Mouse (Mus musculus) large intestine, adult 2 months (tissue): ENCODE data around the gene Plekho2. TPM values are rescaled to one million over a fixed set of nuclear protein-coding genes. Genes with fewer than 3 reads are reported as not detected.
A peak's percentile ranks its signal among the peaks of the same experiment; 100 is the strongest.

Experiments
- DNase-seq: peaks from one replicate; pipeline ENCODE4 v3.0.0-alpha.2; 2012; ENCODE audit warnings: low read depth, low spot score
- WGBS: fragments of 180-500 bp; shearing (Covaris S2); methylation state at CpG from one replicate; pipeline ENCODE4 v1.1.7; 2018; 5-methylcytosine and 5-hydroxymethylcytosine counted together
- polyA plus RNA-seq: library from polyadenylated mRNA; depleted of rRNA; stranded (reverse); fragments of >200 nt; gene quantifications from 2 replicates; pipeline ENCODE4 v1.2.3, GENCODE M21; 2012

Plekho2 gene
- polyA plus RNA-seq, 1 experiment = 13.0 TPM

- no peak for DNase-seq
- 78% methylated on average over 4 of the region's 4 CpGs for WGBS
Measured at GRCm38 (mm10) chr9:65536491-65536890, 43.3 kb downstream of the Plekho2 start.

DNA sequence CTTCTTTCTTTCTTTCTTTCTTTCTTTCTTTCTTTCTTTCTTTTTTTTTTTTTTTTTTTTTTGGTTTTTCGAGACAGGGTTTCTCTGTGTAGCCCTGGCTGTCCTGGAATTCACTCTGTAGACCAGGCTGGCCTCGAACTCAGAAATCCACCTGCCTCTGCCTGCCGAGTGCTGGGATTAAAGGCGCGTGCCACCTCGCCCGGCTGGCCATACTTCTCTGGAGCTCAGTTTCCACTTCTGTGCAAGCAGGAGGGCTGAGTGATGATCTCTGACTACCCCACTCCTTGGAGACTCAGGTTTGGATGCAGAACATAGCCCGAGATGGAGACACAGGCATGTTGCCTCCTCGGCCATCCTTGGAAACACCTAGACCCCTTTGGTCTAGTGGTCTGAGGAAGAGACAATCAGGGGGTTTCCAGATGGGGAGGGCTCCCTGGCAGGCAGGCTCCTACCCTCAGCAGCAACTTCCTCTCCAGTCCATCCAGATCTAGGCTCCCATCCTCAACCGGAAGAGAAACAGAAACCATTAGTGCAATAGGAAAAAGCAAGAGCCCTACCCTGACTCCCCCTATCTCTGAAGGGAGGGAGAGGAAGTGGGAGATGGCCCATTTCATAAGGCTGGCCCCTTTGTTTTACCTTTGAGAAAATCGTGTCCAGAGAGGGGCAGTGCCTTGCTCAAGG is 43.9 kb downstream of the Plekho2 start:
- no peak for DNase-seq
- 74% methylated on average over 11 of the region's 11 CpGs for WGBS

DNA sequence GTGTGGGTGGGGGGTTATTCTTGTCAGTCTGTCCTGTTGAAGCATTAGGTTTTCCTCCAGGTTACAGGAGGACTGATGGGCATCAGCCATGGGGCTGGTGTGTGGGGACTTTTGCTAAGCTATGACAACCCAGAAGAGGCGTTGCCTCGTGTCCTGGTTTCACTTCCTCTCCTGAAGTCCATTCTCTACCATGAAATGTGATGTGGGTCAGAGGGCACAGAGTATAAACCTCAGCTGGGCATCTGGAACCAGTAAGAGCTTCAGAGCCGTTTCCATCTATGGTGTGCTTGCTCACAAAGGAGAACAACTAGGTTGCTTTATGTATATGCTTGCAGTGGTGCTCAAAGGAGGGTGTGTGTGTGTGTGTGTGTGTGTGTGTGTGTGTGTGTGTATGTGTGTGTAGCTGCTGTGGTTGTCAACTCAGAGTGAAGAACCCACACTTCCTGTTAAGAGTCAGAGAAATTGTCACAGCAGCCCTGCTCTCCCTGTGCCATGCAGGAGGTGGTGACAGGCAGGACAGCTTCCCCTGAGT is 44.6 kb downstream of the Plekho2 start:
- no peak for DNase-seq
- WGBS = 26% methylated on average over 3 of the region's 3 CpGs

DNA sequence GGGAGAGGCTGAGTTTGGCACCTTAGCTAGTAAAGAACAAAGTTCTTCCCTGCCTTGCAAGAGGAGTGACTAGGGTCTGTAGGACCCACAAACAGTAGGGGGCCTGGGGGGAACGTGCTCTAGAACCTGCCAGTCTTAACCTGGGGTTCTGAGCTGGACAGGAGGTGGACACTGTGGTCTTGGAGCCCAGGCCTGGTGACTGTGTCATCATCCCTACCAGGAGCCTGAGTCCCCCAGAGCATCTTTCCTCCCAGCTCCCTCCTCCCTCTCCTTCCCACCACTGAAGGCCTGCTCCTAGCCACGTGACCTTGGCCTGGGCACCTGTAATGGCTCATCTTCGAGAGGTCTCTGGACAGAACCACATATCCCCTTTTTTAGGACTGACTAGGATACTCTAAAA is 45.7 kb downstream of the Plekho2 start:
- DNase-seq = no peak
- WGBS = 94% methylated on average over 3 of the region's 3 CpGs

DNA sequence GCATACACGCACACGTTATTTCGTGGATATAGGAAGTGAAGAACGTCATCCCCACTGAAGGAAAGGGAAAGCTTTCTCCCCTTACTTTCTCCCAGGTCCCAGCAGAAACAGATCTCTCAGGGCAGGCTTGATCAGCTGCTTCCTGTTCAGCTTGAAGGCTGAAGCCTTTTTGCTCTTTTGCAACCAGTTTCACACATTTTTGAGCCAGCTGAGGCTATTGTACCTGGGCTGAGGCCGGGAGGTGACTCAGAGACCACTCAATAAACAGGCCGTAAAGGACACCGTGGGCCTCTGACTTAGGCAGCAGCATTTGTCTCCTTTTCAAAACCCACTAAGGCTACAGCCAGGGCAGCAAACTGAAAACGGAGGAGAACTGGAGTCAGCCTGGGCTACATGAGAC is 46.9 kb downstream of the Plekho2 start:
- WGBS = 46% methylated on average over 8 of the region's 8 CpGs

GRCm38 (mm10) chr9:65531283-65531682 is 48.6 kb downstream of the Plekho2 start:
- WGBS = 91% methylated on average over 5 of the region's 5 CpGs
- DNase-seq = no peak

More for the DNA sequence above, 46.9 kb downstream of the Plekho2 start:
- DNase-seq = no peak

GRCm38 (mm10) chr9:65529659-65530058 is 50.2 kb downstream of the Plekho2 start:
- no peak for DNase-seq

DNA sequence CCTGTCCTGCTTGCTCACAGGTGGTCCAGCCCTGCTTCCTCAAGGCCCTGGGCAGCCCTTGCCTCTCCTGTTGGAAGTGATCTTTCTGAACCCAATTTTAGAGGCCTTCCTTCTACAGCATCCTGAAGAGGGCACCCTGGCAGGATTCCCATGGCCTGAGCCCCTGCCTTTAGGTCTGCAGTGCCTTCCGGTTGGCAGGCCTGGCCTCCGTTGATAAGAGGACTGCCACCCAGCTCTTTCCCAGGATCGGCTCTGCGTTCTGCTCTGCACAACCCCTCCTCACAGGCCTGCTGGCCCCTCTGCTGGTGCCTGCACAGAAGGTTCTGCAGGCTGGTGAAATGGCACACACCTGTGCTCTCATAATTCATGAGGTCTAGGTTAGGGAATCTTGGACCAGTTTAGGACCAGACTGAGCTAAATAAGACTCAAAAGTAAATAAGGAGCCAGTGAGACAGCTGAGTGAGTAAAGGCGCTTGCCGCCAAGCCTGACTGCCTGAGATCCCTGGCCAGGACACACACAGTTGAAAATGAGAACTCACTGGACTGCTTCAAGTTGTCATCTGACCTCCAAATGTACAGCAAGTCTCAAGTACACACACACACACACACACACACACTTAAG is 51.3 kb downstream of the Plekho2 start:
- WGBS = 72% methylated on average over 6 of the region's 6 CpGs
- DNase-seq = no peak

More at GRCm38 (mm10) chr9:65529659-65530058, 50.2 kb downstream of the Plekho2 start:
- WGBS = 78% methylated on average over 8 of the region's 8 CpGs

DNA sequence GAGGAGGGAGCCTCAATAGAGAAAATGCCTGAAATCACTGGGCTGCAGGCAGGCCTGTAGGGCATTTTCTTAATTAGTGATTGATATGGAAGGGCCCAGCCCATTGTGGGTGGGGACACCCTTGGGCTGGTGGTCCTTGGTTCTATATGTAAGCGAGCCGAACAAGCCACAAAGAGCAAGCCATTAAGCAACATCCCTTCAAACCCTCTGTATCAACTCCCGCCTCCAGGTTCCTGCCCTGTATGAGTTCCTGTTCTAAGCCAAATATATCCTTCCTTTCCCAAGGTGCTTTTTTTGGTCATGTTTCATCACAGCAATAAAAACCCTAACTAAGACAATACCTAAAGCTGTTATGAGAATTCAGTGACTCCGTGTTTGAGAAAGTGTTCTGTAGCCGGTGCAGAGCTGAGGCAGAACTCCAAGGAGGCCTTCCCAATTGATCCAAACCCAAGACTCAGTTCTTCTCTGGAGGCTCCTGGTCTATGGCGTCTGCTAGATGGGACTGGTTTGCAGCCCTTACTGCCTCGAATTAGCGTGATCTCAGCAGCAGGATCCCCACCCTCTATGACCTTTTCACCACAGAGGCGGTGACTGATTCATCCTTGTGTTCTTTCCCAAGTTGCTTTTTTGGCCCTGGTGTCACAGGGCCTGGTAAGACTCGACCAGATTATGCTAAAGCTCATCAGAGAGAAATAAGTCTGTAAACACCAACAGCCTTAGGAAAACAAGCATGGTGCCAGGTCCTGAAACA is 54.2 kb downstream of the Plekho2 start:
- no peak for DNase-seq
- 66% methylated on average over 10 of the region's 10 CpGs for WGBS

GRCm38 (mm10) chr9:65523611-65524364 is 56.1 kb downstream of the Plekho2 start:
- 25% methylated on average over 14 of the region's 14 CpGs for WGBS
- peak; percentile 38 for DNase-seq

DNA sequence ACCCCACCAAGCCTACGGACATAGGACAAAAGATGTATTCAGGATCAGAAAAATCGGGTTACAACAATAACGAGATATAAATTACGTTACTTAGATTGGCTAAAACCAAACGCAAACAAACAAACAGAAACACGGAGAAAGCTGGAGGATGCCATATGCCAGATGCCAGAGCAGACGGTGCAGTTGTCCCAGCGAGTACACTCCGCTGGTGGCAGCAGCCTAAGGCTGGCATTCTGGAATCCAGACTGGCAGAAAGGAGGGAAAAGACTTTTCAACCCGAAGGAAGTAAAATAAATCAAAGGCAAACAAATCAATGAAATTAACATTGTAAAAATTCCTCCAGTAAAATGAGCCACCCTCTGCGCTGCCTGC is 59.3 kb downstream of the Plekho2 start:
- WGBS = 13% methylated on average over 11 of the region's 11 CpGs
- no peak for DNase-seq

DNA sequence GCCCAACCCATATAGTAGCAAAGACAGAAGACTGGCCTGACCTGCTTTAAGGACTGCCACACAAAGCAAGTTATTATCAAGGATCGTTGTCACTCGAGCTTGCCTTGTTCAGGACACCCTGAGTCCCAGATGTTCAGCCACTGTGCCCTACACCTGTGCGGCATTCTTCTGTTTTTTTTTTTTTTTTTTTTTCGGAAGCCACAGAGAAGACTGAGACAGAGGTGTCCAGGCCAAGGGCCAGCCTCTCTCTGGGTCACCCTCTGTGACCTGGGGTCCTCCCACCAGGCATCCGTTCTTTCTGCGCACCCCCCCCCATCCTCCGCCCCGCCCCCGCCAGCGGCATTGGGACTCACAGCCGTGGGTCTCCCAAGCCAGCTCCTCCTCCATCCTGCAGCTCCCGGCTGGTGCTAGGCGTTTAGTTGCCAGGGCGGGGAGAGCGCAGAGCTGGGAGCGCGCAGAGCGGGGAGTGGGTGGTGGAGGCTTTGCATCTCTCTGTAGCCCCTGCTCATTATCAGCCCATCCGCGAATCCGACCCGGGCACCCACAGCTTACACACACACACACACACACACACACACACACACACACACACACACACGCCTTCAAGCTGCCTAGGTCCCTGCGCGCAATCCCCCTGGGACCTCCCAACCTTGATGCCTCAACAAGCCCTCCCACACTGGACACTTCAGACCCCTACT is 59.9 kb downstream of the Plekho2 start, which contains the start of gene Ankdd1a:
Ankdd1a (minus strand) TSS at position 387 of the 698 bp plus-strand sequence.
- no peak for DNase-seq
- 15% methylated on average over 25 of the region's 25 CpGs for WGBS

- WGBS = 82% methylated on average over 3 of the region's 3 CpGs
- DNase-seq = no peak
Measured at GRCm38 (mm10) chr9:65514851-65515261, 65.0 kb downstream of the Plekho2 start.

DNA sequence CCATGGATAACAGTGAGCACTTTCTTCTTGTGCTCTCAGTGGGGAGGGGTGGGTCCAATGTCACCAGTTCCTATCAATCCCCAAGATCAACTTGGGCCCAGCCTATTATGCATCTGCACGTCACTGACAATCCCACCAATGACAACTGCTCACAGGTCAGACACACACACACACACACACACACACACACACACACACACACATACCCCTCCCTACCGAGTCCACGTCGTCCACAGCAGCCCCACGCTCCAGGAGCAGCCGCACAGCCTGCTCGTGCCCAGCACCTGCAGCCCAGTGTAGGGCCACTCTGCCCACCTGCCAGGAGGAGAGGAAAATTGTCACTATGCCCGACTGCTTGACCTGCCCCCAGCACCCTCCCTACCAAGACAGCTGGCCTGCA is 65.4 kb downstream of the Plekho2 start:
- WGBS = 86% methylated on average over 8 of the region's 8 CpGs
- no peak for DNase-seq

DNA sequence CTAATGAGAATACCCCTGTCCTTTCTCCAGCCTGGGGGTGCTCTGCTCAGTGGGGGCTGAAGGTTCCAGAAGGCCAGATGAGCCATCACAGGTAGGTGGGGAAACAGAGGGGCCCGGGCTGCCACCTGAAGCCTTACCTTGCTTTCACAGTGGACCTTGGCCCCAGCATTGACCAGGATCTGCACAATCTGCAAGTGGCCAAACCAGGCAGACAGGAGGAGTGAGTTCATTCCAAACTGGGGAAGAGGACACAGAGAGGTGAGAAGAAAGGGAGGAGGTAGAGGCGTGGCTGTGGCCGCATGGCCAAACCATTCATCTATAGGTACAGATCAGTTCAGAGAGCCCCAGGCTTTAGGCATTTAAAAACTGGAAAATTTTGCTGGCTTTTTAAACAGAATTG is 67.3 kb downstream of the Plekho2 start:
- 39% methylated on average over 3 of the region's 3 CpGs for WGBS
- DNase-seq = no peak

GRCm38 (mm10) chr9:65508449-65508848 is 71.4 kb downstream of the Plekho2 start:
- peak; percentile 11 for DNase-seq
- 19% methylated on average over 7 of the region's 7 CpGs for WGBS

DNA sequence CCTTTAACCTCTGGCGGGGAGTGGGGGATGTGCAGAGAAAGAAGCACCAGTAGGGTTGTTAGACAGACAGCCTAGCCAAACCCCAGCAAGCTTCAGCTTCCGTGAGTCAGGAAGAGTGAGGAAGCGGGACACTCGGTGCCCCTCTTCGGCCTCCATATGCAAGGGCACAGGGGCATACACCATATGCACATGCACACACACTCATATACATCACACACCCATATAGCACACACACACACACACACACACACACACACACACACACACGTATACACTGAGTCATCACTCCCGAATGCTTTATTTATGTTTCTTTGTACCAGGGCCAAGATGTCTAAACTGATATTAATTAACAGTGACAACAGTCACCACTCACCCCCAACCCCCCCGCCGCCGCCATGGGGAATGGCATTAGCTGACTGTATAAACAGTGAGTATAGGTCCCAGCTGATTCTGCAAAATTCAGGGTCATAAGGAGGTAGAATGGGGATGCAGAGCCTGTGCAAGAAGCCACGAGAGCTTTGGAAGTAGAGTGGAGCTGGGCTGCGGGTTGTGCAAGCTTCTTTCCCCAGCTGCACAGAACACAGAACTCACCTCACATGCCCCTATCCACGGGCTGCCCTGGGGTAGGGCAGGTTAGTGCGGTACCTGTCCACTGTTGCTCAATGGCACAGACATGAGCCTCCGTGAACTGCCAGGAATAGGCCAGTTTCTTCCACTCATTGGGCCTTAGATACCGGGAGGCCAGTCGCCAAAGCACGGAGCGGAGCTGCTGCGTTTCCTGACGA is 76.9 kb downstream of the Plekho2 start:
- DNase-seq = no peak
- 77% methylated on average over 21 of the region's 21 CpGs for WGBS
